Mouse (Mus musculus): ENCODE data around the gene Dap. TPM values are rescaled to one million over a fixed set of nuclear protein-coding genes. Genes with fewer than 3 reads are reported as not detected.

Dap gene
- polyA plus RNA-seq, 1 experiment = 34.9 TPM

- no peaks in the 10 kb centered on the region for H3K27me3 ChIP-seq (ENCODE audit: control insufficient read depth, insufficient read depth, low read length)
- WGBS = 4% methylated on average over 13 of the region's 13 CpGs
- no peak for TF ChIP-seq POLR2A (IDR thresholded peaks at IDR 0.05; ENCODE audit: control insufficient read depth, extremely low read depth, insufficient read depth, low read length, poor library complexity)
- TF ChIP-seq CTCF (IDR thresholded peaks at IDR 0.05; ENCODE audit: borderline replicate concordance, control insufficient read depth, extremely low read depth, insufficient read depth, low read length, poor library complexity) = no peak
- peak; percentile 16 for DNase-seq
- H3K4me1 ChIP-seq (replicated peaks; ENCODE audit: control insufficient read depth, insufficient read depth, low read length) = peaks cover 26% of the 10 kb centered on the region
- peak overlapping the region; percentile 76 for H3K4me3 ChIP-seq (ENCODE audit: control insufficient read depth, insufficient read depth, low read length)
- H3K27ac ChIP-seq (ENCODE audit: control insufficient read depth, insufficient read depth, low read length) = peak overlapping the region; percentile 65
- no peaks in the 10 kb centered on the region for H3K36me3 ChIP-seq (ENCODE audit: control insufficient read depth, insufficient read depth, low read length)
Measured at GRCm38 (mm10) chr15:31224806-31225642, 910 bp downstream of the Dap start.

- Histone ChIP-seq H3K4me1 (replicated peaks; ENCODE audit: control insufficient read depth, insufficient read depth, low read length) (peaks cover 26% of the 10 kb centered on the region), H3K27me3 (ENCODE audit: control insufficient read depth, insufficient read depth, low read length) (no peaks in the 10 kb centered on the region), H3K36me3 (ENCODE audit: control insufficient read depth, insufficient read depth, low read length) (no peaks in the 10 kb centered on the region), H3K4me3 (ENCODE audit: control insufficient read depth, insufficient read depth, low read length) (no peak overlapping the region), H3K27ac (ENCODE audit: control insufficient read depth, insufficient read depth, low read length) (peak overlapping the region; percentile 46; the same call in 1 of the 2 replicates)
- DNase-seq = peak; percentile 16
- 25% methylated on average over 4 of the region's 4 CpGs for WGBS
- TF ChIP-seq POLR2A (IDR thresholded peaks at IDR 0.05; ENCODE audit: control insufficient read depth, extremely low read depth, insufficient read depth, low read length, poor library complexity) = no peak
- TF ChIP-seq CTCF (IDR thresholded peaks at IDR 0.05; ENCODE audit: borderline replicate concordance, control insufficient read depth, extremely low read depth, insufficient read depth, low read length, poor library complexity) = no peak
Measured at GRCm38 (mm10) chr15:31225643-31226325, 1.7 kb downstream of the Dap start.

- Histone ChIP-seq H3K36me3 (ENCODE audit: control insufficient read depth, insufficient read depth, low read length) (no peaks in the 10 kb centered on the region), H3K4me3 (ENCODE audit: control insufficient read depth, insufficient read depth, low read length) (no peak overlapping the region), H3K4me1 (replicated peaks; ENCODE audit: control insufficient read depth, insufficient read depth, low read length) (peaks cover 26% of the 10 kb centered on the region), H3K27me3 (ENCODE audit: control insufficient read depth, insufficient read depth, low read length) (no peaks in the 10 kb centered on the region), H3K27ac (ENCODE audit: control insufficient read depth, insufficient read depth, low read length) (no peak overlapping the region)
- TF ChIP-seq CTCF (IDR thresholded peaks at IDR 0.05; ENCODE audit: borderline replicate concordance, control insufficient read depth, extremely low read depth, insufficient read depth, low read length, poor library complexity) (no peak), POLR2A (IDR thresholded peaks at IDR 0.05; ENCODE audit: control insufficient read depth, extremely low read depth, insufficient read depth, low read length, poor library complexity) (no peak)
- 90% methylated on average over 6 of the region's 6 CpGs for WGBS
- peak; percentile 13 for DNase-seq
Measured at GRCm38 (mm10) chr15:31226464-31226863, 2.4 kb downstream of the Dap start.

GRCm38 (mm10) chr15:31227793-31228192 lies 3.7 kb downstream of the Dap start:
- Histone ChIP-seq H3K4me3 (ENCODE audit: control insufficient read depth, insufficient read depth, low read length) (no peak overlapping the region), H3K27me3 (ENCODE audit: control insufficient read depth, insufficient read depth, low read length) (no peaks in the 10 kb centered on the region), H3K36me3 (ENCODE audit: control insufficient read depth, insufficient read depth, low read length) (no peaks in the 10 kb centered on the region), H3K27ac (ENCODE audit: control insufficient read depth, insufficient read depth, low read length) (no peak overlapping the region), H3K4me1 (replicated peaks; ENCODE audit: control insufficient read depth, insufficient read depth, low read length) (peaks cover 17% of the 10 kb centered on the region)
- DNase-seq = no peak
- 95% methylated on average over 8 of the region's 8 CpGs for WGBS
- no peak for TF ChIP-seq CTCF (IDR thresholded peaks at IDR 0.05; ENCODE audit: borderline replicate concordance, control insufficient read depth, extremely low read depth, insufficient read depth, low read length, poor library complexity)
- no peak for TF ChIP-seq POLR2A (IDR thresholded peaks at IDR 0.05; ENCODE audit: control insufficient read depth, extremely low read depth, insufficient read depth, low read length, poor library complexity)

- 82% methylated on average over 1 of the region's 1 CpGs for WGBS
- no peak for DNase-seq
- H3K36me3 ChIP-seq (ENCODE audit: control insufficient read depth, insufficient read depth, low read length) = no peaks in the 10 kb centered on the region
Measured at GRCm38 (mm10) chr15:31233006-31233405, 8.9 kb downstream of the Dap start.

GRCm38 (mm10) chr15:31235794-31236548 lies 11.9 kb downstream of the Dap start:
- H3K4me3 ChIP-seq (ENCODE audit: control insufficient read depth, insufficient read depth, low read length) = no peak overlapping the region
- no peak overlapping the region for H3K27ac ChIP-seq (ENCODE audit: control insufficient read depth, insufficient read depth, low read length)
- H3K36me3 ChIP-seq (ENCODE audit: control insufficient read depth, insufficient read depth, low read length) = no peaks in the 10 kb centered on the region
- TF ChIP-seq CTCF (IDR thresholded peaks at IDR 0.05; ENCODE audit: borderline replicate concordance, control insufficient read depth, extremely low read depth, insufficient read depth, low read length, poor library complexity) (no peak), POLR2A (IDR thresholded peaks at IDR 0.05; ENCODE audit: control insufficient read depth, extremely low read depth, insufficient read depth, low read length, poor library complexity) (no peak)
- 0 out of 2 replicates have a peak, but pooled peaks cover 4% of the 10 kb centered on the region for H3K4me1 ChIP-seq (replicated peaks; ENCODE audit: control insufficient read depth, insufficient read depth, low read length)
- WGBS = 97% methylated on average over 9 of the region's 9 CpGs
- no peaks in the 10 kb centered on the region for H3K27me3 ChIP-seq (ENCODE audit: control insufficient read depth, insufficient read depth, low read length)
- no peak for DNase-seq

More at GRCm38 (mm10) chr15:31233006-31233405, 8.9 kb downstream of the Dap start:
- Histone ChIP-seq H3K27me3 (ENCODE audit: control insufficient read depth, insufficient read depth, low read length) (no peaks in the 10 kb centered on the region), H3K4me1 (replicated peaks; ENCODE audit: control insufficient read depth, insufficient read depth, low read length) (0 out of 2 replicates have a peak, but pooled peaks cover 4% of the 10 kb centered on the region), H3K27ac (ENCODE audit: control insufficient read depth, insufficient read depth, low read length) (no peak overlapping the region), H3K4me3 (ENCODE audit: control insufficient read depth, insufficient read depth, low read length) (no peak overlapping the region)
- TF ChIP-seq POLR2A (IDR thresholded peaks at IDR 0.05; ENCODE audit: control insufficient read depth, extremely low read depth, insufficient read depth, low read length, poor library complexity) (no peak), CTCF (IDR thresholded peaks at IDR 0.05; ENCODE audit: borderline replicate concordance, control insufficient read depth, extremely low read depth, insufficient read depth, low read length, poor library complexity) (no peak)
